Mouse (Mus musculus): ENCODE results near the gene Fat1.

- TF ChIP-seq CTCF (IDR thresholded peaks at IDR 0.05; ENCODE audit: extremely low read depth, insufficient read depth, insufficient read length, insufficient replicate concordance) (no peak), POLR2A (IDR thresholded peaks at IDR 0.05; ENCODE audit: low read depth, low read length) (no peak)
Measured at GRCm38 (mm10) chr8:45021171-45021570, 85.9 kb downstream of the Fat1 start.
